Mouse (Mus musculus) forebrain, postnatal 0 days (tissue): ENCODE data around the gene Pfkm. TPM values are rescaled to one million over a fixed set of nuclear protein-coding genes. Genes with fewer than 3 reads are reported as not detected.

Source experiments
- ATAC-seq: fragments of 200-750 bp; cut with Nextera tagmentation; 2 replicates; pipeline ENCODE4 v1.8.0; 2017; ENCODE audit warnings: mild to moderate bottlenecking, moderate library complexity
- DNase-seq: peaks from one replicate; pipeline ENCODE4 v3.0.0-alpha.2; 2015
- H3K27ac ChIP-seq: fragments of 300-500 bp; sonication (generic); 2 replicates; pipeline ENCODE4 v1.5.1; 2014; ENCODE audit warnings: low read depth, mild to moderate bottlenecking, antibody characterized with exemption, low read length, moderate library complexity, mixed read lengths
- H3K27me3 ChIP-seq: fragments of 300-500 bp; sonication (generic); 2 replicates; pipeline ENCODE4 v1.6.1; 2014; ENCODE audit warnings: mild to moderate bottlenecking, low read length, mixed read lengths; ENCODE audit not compliant: insufficient read depth
- H3K36me3 ChIP-seq: fragments of 300-500 bp; sonication (generic); 2 replicates; pipeline ENCODE4 v1.6.1; 2014; ENCODE audit warnings: mild to moderate bottlenecking, moderate library complexity; ENCODE audit not compliant: insufficient read depth
- H3K4me1 ChIP-seq: fragments of 300-500 bp; sonication (generic); 2 replicates; pipeline ENCODE4 v1.6.1; 2014; ENCODE audit warnings: antibody characterized with exemption; ENCODE audit not compliant: insufficient read depth
- H3K4me2 ChIP-seq: fragments of 300-500 bp; sonication (generic); 2 replicates; pipeline ENCODE4 v1.6.1; 2014; ENCODE audit warnings: low read depth, mild to moderate bottlenecking, moderate library complexity
- H3K4me3 ChIP-seq: fragments of 300-500 bp; sonication (generic); 2 replicates; pipeline ENCODE4 v1.5.1; 2014; ENCODE audit warnings: low read depth, low read length, mixed read lengths
- H3K9ac ChIP-seq: fragments of 300-500 bp; sonication (generic); 2 replicates; pipeline ENCODE4 v1.6.1; 2014; ENCODE audit warnings: mild to moderate bottlenecking
- H3K9me3 ChIP-seq: fragments of 300-500 bp; sonication (generic); 2 replicates; pipeline ENCODE4 v1.6.1; 2016; ENCODE audit warnings: low read length
- CTCF ChIP-seq: sonication (generic); IDR thresholded peaks from 2 replicates; pipeline ENCODE4 v1.5.1; 2016; ENCODE audit warnings: antibody characterized with exemption, control low read depth, low read depth
- WGBS: fragments of 180-500 bp; shearing (Covaris S2); extraction: QIAGEN DNeasy Blood & Tissue Kit; methylation state at CpG from one replicate; pipeline ENCODE4 v1.1.7; 2014; 5-methylcytosine and 5-hydroxymethylcytosine counted together
- polyA plus RNA-seq: library from polyadenylated mRNA; unstranded; fragments of >200 nt; fragmentation: Nextera tagmentation; extraction: Ambion mirVana; gene quantifications from 2 replicates; pipeline ENCODE4 v1.2.1, GENCODE M21; 2015
- total RNA-seq: library from RNA; depleted of rRNA; stranded (reverse); fragments of >200 nt; gene quantifications from 2 replicates; pipeline ENCODE4 v1.2.3, GENCODE M21; 2014

Pfkm gene
- total and polyA plus RNA-seq, 2 experiments from 2014 or later = 86.3 to 91.9 TPM

DNA sequence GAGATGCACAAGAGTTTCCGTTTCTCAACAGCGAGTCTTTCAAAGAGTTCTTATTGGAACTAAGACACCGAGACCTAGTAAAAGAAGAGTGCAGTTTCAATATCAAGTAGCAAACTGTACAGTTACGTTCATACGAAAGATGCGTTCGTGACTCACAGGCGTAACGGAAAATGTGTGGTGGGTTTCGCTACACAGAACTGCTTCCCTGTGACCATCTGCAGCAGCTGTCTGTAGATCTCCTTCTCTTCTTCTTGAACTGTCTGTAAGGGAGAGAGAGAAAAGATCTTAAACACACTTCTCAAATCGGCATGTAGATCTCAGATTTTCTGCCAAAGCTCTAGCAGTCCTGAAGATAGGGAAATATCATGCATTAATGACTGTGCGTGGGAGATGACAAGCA lies 25.8 kb upstream of the Pfkm start:
- Histone ChIP-seq H3K9me3 (no peaks in the 10 kb centered on the region), H3K36me3 (peaks cover 57% of the 10 kb centered on the region)
- no peak for TF ChIP-seq CTCF

DNA sequence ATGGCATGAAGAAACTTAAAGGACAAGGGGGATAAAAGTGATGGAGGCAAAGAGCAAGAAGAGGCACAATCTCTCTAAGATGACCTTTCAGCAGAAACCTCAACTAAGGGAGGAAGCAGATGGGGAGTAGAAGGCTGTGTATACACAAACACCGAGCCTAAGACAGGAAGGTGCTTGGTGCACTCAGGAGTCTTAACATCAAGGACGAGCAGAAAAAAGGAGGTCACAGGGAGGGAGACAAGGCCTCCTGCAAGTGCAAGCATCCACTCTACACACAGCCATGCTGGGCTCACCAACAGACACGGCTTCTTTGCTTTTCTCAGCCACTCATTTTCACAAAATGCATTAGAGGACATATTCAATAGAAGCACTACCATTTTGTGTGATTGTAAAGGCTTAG lies 24.9 kb upstream of the Pfkm start:
- no peaks in the 10 kb centered on the region for H3K9me3 ChIP-seq
- 61% methylated on average over 3 of the region's 3 CpGs for WGBS
- no peak for DNase-seq
- no peaks in the 10 kb centered on the region for H3K27me3 ChIP-seq
- no peak overlapping the region for H3K4me2 ChIP-seq
- H3K36me3 ChIP-seq = peaks cover 55% of the 10 kb centered on the region
- no peak for TF ChIP-seq CTCF
- H3K27ac ChIP-seq = no peak overlapping the region
- no peaks in the 10 kb centered on the region for H3K4me1 ChIP-seq
- H3K4me3 ChIP-seq = no peak overlapping the region
- no peak for ATAC-seq
- no peak overlapping the region for H3K9ac ChIP-seq

More for the DNA sequence above, 25.8 kb upstream of the Pfkm start:
- Histone ChIP-seq H3K4me2 (no peak overlapping the region), H3K4me1 (no peaks in the 10 kb centered on the region), H3K9ac (no peak overlapping the region), H3K4me3 (no peak overlapping the region), H3K27me3 (no peaks in the 10 kb centered on the region), H3K27ac (no peak overlapping the region)
- no peak for ATAC-seq
- DNase-seq = no peak
- WGBS = 93% methylated on average over 12 of the region's 12 CpGs

DNA sequence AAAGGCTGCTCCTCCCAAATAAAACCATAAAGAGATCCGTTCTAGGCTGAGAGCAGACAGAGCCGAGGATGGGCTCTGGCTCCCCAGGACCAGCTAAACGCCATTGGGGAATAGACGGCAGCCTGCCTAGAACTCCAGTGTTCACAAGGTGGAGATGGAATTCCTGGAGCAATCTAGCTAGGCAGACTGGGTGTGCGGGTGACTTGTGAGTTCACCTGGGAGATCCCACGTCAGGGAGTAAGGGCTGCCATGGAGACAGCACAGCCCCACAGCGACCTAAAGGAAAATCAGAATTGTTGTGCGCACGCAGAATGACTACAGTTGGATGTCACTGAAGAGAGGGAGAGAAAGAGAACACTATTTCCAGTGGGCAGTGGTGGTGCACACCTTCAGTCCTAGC lies 23.9 kb upstream of the Pfkm start:
- no peaks in the 10 kb centered on the region for H3K4me1 ChIP-seq
- H3K4me3 ChIP-seq = no peak overlapping the region
- H3K4me2 ChIP-seq = no peak overlapping the region
- ATAC-seq (no peak), DNase-seq (no peak)
- 90% methylated on average over 9 of the region's 9 CpGs for WGBS
- no peak for TF ChIP-seq CTCF
- H3K27me3 ChIP-seq = no peaks in the 10 kb centered on the region
- peaks cover 45% of the 10 kb centered on the region for H3K36me3 ChIP-seq
- no peak overlapping the region for H3K9ac ChIP-seq
- H3K27ac ChIP-seq = no peak overlapping the region
- H3K9me3 ChIP-seq = no peaks in the 10 kb centered on the region

DNA sequence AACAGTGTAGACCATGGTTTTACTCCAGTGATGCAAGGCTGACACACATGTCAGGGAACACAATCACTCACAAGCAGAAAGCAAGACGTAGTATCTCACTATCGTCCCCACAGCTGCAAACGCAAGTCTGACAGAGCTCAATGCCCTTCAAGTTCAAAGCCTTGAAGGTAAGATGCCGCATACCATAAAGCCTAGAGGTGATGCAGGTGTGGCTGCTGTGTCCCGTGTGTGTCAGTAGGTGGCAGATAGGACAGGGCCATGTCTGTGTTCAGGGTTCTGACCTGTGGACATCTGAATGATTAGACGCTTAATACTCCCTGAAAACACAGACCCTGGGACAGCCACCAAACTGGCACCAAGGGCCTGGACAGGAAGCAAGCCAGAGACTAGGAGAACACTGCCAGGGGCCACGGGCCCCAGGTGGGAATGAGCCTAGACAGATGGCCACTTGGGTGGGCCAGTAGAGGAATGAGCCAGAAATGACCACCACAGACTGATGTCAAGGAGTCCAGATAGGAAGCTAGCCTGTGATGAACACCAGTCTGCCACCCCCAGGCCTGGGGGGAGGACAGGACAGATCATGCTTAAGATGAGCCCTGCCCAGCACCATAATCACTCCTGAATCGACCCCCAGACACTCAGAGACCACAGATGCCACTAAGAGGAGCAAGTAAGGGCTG lies 22.7 kb upstream of the Pfkm start:
- DNase-seq = no peak
- ATAC-seq = no peak
- 92% methylated on average over 8 of the region's 8 CpGs for WGBS

DNA sequence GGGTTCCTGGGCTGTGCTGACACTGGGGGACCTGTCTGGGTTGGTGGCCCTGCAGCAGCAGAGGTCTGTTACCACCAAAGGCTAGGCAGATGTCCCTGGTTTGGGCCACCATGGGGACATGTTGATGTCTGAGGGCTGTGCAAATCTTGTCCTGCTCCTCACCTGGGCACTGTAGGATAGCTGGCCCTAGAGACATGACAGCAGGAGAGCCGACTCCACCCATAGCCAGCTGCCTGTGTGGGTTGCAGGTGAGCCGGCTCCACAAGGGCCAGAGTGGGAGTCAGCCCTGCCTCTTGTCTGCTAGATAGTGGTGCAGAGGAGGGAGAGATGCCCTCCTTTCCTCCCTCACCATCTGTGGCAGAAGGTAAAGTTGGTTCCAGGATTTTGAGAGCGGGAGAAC lies 22.0 kb upstream of the Pfkm start:
- Histone ChIP-seq H3K9me3 (no peaks in the 10 kb centered on the region), H3K27me3 (no peaks in the 10 kb centered on the region), H3K4me1 (no peaks in the 10 kb centered on the region), H3K4me2 (no peak overlapping the region), H3K4me3 (no peak overlapping the region), H3K27ac (no peak overlapping the region), H3K9ac (no peak overlapping the region), H3K36me3 (peaks cover 41% of the 10 kb centered on the region)
- WGBS = 89% methylated on average over 3 of the region's 3 CpGs
- no peak for TF ChIP-seq CTCF
- ATAC-seq (no peak), DNase-seq (no peak)

More for the DNA sequence above, 22.7 kb upstream of the Pfkm start:
- Histone ChIP-seq H3K27me3 (no peaks in the 10 kb centered on the region), H3K9me3 (no peaks in the 10 kb centered on the region), H3K27ac (no peak overlapping the region), H3K9ac (no peak overlapping the region), H3K36me3 (peaks cover 40% of the 10 kb centered on the region), H3K4me3 (no peak overlapping the region), H3K4me2 (no peak overlapping the region), H3K4me1 (no peaks in the 10 kb centered on the region)
- TF ChIP-seq CTCF = no peak

DNA sequence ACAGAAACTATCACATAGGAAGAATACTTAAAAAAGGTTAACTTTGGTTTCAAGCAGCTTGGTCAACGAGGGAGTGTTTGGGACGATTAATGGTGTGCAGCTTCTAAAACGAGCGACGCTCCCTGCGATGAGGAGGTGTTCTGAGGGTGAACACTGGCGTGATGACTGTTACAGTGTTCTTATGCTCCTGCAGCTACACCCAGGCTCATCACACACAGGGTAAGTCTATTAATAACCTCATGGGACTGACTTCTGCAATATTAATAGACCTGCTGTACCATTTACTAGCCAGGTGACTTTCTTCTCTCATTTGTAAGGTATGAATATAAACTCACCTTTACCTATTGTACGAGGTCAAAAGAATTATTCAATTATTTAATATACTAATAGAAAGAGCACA lies 17.9 kb upstream of the Pfkm start:
- Histone ChIP-seq H3K27me3 (no peaks in the 10 kb centered on the region), H3K9me3 (no peaks in the 10 kb centered on the region), H3K4me2 (no peak overlapping the region), H3K27ac (no peak overlapping the region), H3K9ac (no peak overlapping the region), H3K4me1 (no peaks in the 10 kb centered on the region), H3K36me3 (peaks cover 55% of the 10 kb centered on the region), H3K4me3 (no peak overlapping the region)
- no peak for TF ChIP-seq CTCF
- WGBS = 92% methylated on average over 8 of the region's 8 CpGs
- no peak for ATAC-seq
- no peak for DNase-seq

DNA sequence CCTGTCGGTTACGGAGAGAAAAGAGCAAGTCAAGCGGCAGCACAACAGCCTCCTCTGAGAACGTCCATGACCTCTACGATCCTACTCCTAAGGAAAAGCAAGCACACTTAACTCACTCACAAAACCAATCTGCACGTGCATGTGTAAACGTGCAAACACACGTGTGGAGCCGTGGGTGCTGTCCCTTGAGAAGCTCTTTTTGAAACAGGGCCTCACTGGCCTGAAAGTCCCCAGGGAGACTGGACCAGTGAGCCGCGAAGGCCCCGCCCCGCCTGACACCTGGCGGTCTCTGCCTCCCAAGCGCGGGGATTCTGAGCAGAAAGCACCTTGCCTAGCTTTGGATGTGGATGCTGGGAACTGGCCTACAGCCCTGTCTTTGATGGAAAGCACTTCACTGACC lies 17.4 kb upstream of the Pfkm start:
- Histone ChIP-seq H3K27me3 (no peaks in the 10 kb centered on the region), H3K9me3 (no peaks in the 10 kb centered on the region), H3K4me1 (no peaks in the 10 kb centered on the region), H3K4me3 (no peak overlapping the region), H3K27ac (no peak overlapping the region), H3K9ac (no peak overlapping the region), H3K36me3 (peaks cover 51% of the 10 kb centered on the region), H3K4me2 (no peak overlapping the region)
- WGBS = 88% methylated on average over 16 of the region's 16 CpGs
- no peak for ATAC-seq
- TF ChIP-seq CTCF = no peak
- no peak for DNase-seq
